Mouse (Mus musculus) CH12.LX (cell line): ENCODE measurements around the gene Lsg1. TPM values are rescaled to one million over a fixed set of nuclear protein-coding genes. Genes with fewer than 3 reads are reported as not detected.
A peak's percentile ranks its signal among the peaks of the same experiment; 100 is the strongest.

Experiments used
- DNase-seq: peaks from one replicate; pipeline ENCODE4 v3.0.0-alpha.2; 2013; ENCODE audit errors: extremely low read depth
- H3K27ac ChIP-seq: 2 replicates; pipeline ENCODE4 v1.5.1; 2012; ENCODE audit warnings: low read depth, mild to moderate bottlenecking, control low read depth, moderate library complexity; ENCODE audit not compliant: insufficient read depth
- H3K27me3 ChIP-seq: replicated peaks from 2 replicates; pipeline ENCODE3; 2012; ENCODE audit warnings: inconsistent platforms
- H3K36me3 ChIP-seq, 2 experiments: replicated peaks in 1 of 2; 2 replicates each; pipeline versions ENCODE3 to v1.6.1; 2012; ENCODE audit warnings: inconsistent platforms in 1 of 2, low read length in 1 of 2, mild to moderate bottlenecking in 1 of 2, mixed read lengths in 1 of 2, moderate library complexity in 1 of 2; ENCODE audit not compliant: control insufficient read depth in 1 of 2, insufficient read depth in 1 of 2
- H3K4me1 ChIP-seq, 2 experiments: 2 replicates each; pipeline ENCODE4 v1.6.1; 2012; ENCODE audit warnings: inconsistent platforms in 1 of 2, moderate library complexity in 1 of 2; ENCODE audit not compliant: insufficient read depth in 2 of 2, control insufficient read depth in 1 of 2
- H3K4me2 ChIP-seq: 2 replicates; pipeline ENCODE4 v1.6.1; 2012; ENCODE audit warnings: low read depth, mild to moderate bottlenecking, control low read depth; ENCODE audit not compliant: poor library complexity, insufficient read depth, severe bottlenecking
- H3K4me3 ChIP-seq, 3 experiments: fragments of 150-350 bp in 1 of 3; sonication (generic) in 1 of 3; replicated peaks in 1 of 3; 2 replicates each; pipeline versions ENCODE3 to v1.5.1; 2011 to 2012; ENCODE audit warnings: low read depth in 2 of 3, low read length in 2 of 3, mild to moderate bottlenecking in 2 of 3, moderate library complexity in 2 of 3, control low read depth in 1 of 3, improper control_type of control experiment in 1 of 3, inconsistent platforms in 1 of 3, mixed read lengths in 1 of 3; ENCODE audit not compliant: poor library complexity in 1 of 3
- H3K79me2 ChIP-seq: replicated peaks from 2 replicates; pipeline ENCODE4 v1.6.1; 2012; ENCODE audit warnings: mild to moderate bottlenecking, moderate library complexity; ENCODE audit not compliant: control insufficient read depth, poor library complexity, insufficient read depth, severe bottlenecking; ENCODE audit errors: extremely low read depth
- H3K9ac ChIP-seq: 2 replicates; pipeline ENCODE4 v1.6.1; 2012; ENCODE audit warnings: low read depth, mild to moderate bottlenecking, control low read depth, moderate library complexity; ENCODE audit not compliant: insufficient read depth
- H3K9me3 ChIP-seq: replicated peaks from 2 replicates; pipeline ENCODE3; 2012; ENCODE audit warnings: low read length, inconsistent platforms, mixed read lengths
- BHLHE40 ChIP-seq: IDR thresholded peaks from 2 replicates; pipeline ENCODE4 v1.6.1; 2011; ENCODE audit warnings: mild to moderate bottlenecking, low read depth, low read length, improper control_type of control experiment
- CHD1 ChIP-seq: IDR thresholded peaks from 2 replicates; pipeline ENCODE4 v1.6.1; 2012; ENCODE audit warnings: low read depth, low read length, improper control_type of control experiment, inconsistent platforms
- CHD2 ChIP-seq: IDR thresholded peaks from 2 replicates; pipeline ENCODE4 v1.6.1; 2011; ENCODE audit warnings: low read length, improper control_type of control experiment
- CTCF ChIP-seq, 2 experiments: IDR thresholded peaks in 1 of 2; conservative IDR thresholded peaks in 1 of 2; 2 replicates each; pipeline ENCODE4 v1.5.1; 2011 to 2012; ENCODE audit warnings: low read depth in 2 of 2, low read length in 2 of 2, improper control_type of control experiment in 1 of 2, inconsistent platforms in 1 of 2, mild to moderate bottlenecking in 1 of 2, moderate library complexity in 1 of 2
- E2F4 ChIP-seq: IDR thresholded peaks from 2 replicates; pipeline ENCODE4 v1.6.1; 2011; ENCODE audit warnings: low read depth, low read length, improper control_type of control experiment; ENCODE audit not compliant: insufficient replicate concordance
- GABPA ChIP-seq: IDR thresholded peaks from 2 replicates; pipeline ENCODE4 v1.6.1; 2012; ENCODE audit warnings: low read depth, low read length, improper control_type of control experiment, inconsistent platforms; ENCODE audit not compliant: insufficient replicate concordance
- HCFC1 ChIP-seq: IDR thresholded peaks from 2 replicates; pipeline ENCODE4 v1.6.1; 2012; ENCODE audit warnings: low read depth, mild to moderate bottlenecking, inconsistent platforms, low read length, improper control_type of control experiment
- IRF4 ChIP-seq: IDR thresholded peaks from 2 replicates; pipeline ENCODE4 v1.6.1; 2014; ENCODE audit warnings: low read depth, mild to moderate bottlenecking, inconsistent platforms, low read length, improper control_type of control experiment
- JUN ChIP-seq: IDR thresholded peaks from 2 replicates; pipeline ENCODE4 v1.6.1; 2011; ENCODE audit warnings: low read depth, mild to moderate bottlenecking, low read length, improper control_type of control experiment, moderate library complexity; ENCODE audit not compliant: insufficient read depth
- JUND ChIP-seq: conservative IDR thresholded peaks from 2 replicates; pipeline ENCODE4 v1.6.1; 2011; ENCODE audit warnings: low read depth, low read length, improper control_type of control experiment
- KAT2A ChIP-seq: IDR thresholded peaks from 2 replicates; pipeline ENCODE4 v1.6.1; 2012; ENCODE audit warnings: low read length, improper control_type of control experiment, inconsistent platforms; ENCODE audit not compliant: insufficient replicate concordance
- MAFK ChIP-seq: IDR thresholded peaks from 2 replicates; pipeline ENCODE4 v1.6.1; 2011; ENCODE audit warnings: low read length, improper control_type of control experiment; ENCODE audit not compliant: insufficient replicate concordance
- MAX ChIP-seq: IDR thresholded peaks from 2 replicates; pipeline ENCODE4 v1.6.1; 2011; ENCODE audit warnings: low read length, improper control_type of control experiment
- MEF2A ChIP-seq: IDR thresholded peaks from 2 replicates; pipeline ENCODE4 v1.6.1; 2014; ENCODE audit warnings: low read depth, mild to moderate bottlenecking, inconsistent platforms, low read length, improper control_type of control experiment, borderline replicate concordance
- MYC ChIP-seq: IDR thresholded peaks from 2 replicates; pipeline ENCODE4 v1.6.1; 2011; ENCODE audit warnings: low read depth, mild to moderate bottlenecking, improper control_type of control experiment, low read length
- NELFE ChIP-seq: IDR thresholded peaks from 2 replicates; pipeline ENCODE4 v1.6.1; 2011; ENCODE audit warnings: low read depth, low read length, improper control_type of control experiment
- NRF1 ChIP-seq: IDR thresholded peaks from 2 replicates; pipeline ENCODE4 v1.6.1; 2014; ENCODE audit warnings: low read depth, mild to moderate bottlenecking, inconsistent platforms, low read length, improper control_type of control experiment, moderate library complexity
- PAX5 ChIP-seq: IDR thresholded peaks from 2 replicates; pipeline ENCODE4 v1.6.1; 2012; ENCODE audit warnings: low read length, inconsistent platforms, mixed read lengths
- POLR2AphosphoS2 ChIP-seq: IDR thresholded peaks from 2 replicates; pipeline ENCODE4 v1.6.1; 2011; ENCODE audit warnings: low read depth, low read length, improper control_type of control experiment
- RAD21 ChIP-seq: IDR thresholded peaks from 2 replicates; pipeline ENCODE4 v1.6.1; 2011; ENCODE audit warnings: low read depth, mild to moderate bottlenecking, low read length, improper control_type of control experiment, moderate library complexity
- RCOR1 ChIP-seq: conservative IDR thresholded peaks from 2 replicates; pipeline ENCODE4 v1.6.1; 2012; ENCODE audit warnings: low read depth, mild to moderate bottlenecking, inconsistent platforms, low read length, improper control_type of control experiment
- SMC3 ChIP-seq: IDR thresholded peaks from 2 replicates; pipeline ENCODE4 v1.6.1; 2011; ENCODE audit warnings: low read depth, low read length, improper control_type of control experiment
- TCF12 ChIP-seq: IDR thresholded peaks from 2 replicates; pipeline ENCODE4 v1.6.1; 2014; ENCODE audit warnings: low read depth, mild to moderate bottlenecking, inconsistent platforms, low read length, improper control_type of control experiment
- USF1 ChIP-seq: IDR thresholded peaks from 2 replicates; pipeline ENCODE4 v1.6.1; 2014; ENCODE audit warnings: low read depth, mild to moderate bottlenecking, inconsistent platforms, low read length, improper control_type of control experiment
- ZKSCAN1 ChIP-seq: IDR thresholded peaks from 2 replicates; pipeline ENCODE4 v1.6.1; 2012; ENCODE audit warnings: low read depth, inconsistent platforms, low read length, improper control_type of control experiment, borderline replicate concordance
- ZNF384 ChIP-seq: IDR thresholded peaks from 2 replicates; pipeline ENCODE4 v1.6.1; 2012; ENCODE audit warnings: low read depth, low read length, improper control_type of control experiment, inconsistent platforms
- dilution Hi-C: fragments of 300-500 bp; cut with MboI; formaldehyde crosslinking; loops from 2 replicates; pipeline ENCODE4 v1.14.3; 2020; ENCODE audit warnings: low sequenced_read_pairs; ENCODE audit not compliant: extremely low pct_unique_long_range_greater_than_20kb, extremely low pct_ligation_motif_present
- in situ Hi-C: fragments of 300-500 bp; cut with MboI; formaldehyde crosslinking; loops from 3 replicates; pipeline ENCODE4 v1.14.3; 2019; ENCODE audit warnings: low sequenced_read_pairs, low pct_ligation_motif_present, low pct_unique_long_range_greater_than_20kb, mixed read lengths
- polyA plus RNA-seq: library from polyadenylated mRNA; unstranded; fragments of >175 nt; gene quantifications from 2 replicates; pipeline ENCODE4 v1.2.1, GENCODE M21; 2012; ENCODE audit warnings: low read depth; ENCODE audit not compliant: insufficient read length
- total RNA-seq, 2 experiments: library from RNA; depleted of rRNA; stranded (reverse); fragments of 300-350 nt in 1 of 2; fragments of >200 nt in 1 of 2; gene quantifications; 2 replicates each; pipeline ENCODE4 v1.2.3; 2012 to 2014

Gene Lsg1
- total and polyA plus RNA-seq, 3 experiments = 58.4 to 189 (median 94.7) TPM

DNA sequence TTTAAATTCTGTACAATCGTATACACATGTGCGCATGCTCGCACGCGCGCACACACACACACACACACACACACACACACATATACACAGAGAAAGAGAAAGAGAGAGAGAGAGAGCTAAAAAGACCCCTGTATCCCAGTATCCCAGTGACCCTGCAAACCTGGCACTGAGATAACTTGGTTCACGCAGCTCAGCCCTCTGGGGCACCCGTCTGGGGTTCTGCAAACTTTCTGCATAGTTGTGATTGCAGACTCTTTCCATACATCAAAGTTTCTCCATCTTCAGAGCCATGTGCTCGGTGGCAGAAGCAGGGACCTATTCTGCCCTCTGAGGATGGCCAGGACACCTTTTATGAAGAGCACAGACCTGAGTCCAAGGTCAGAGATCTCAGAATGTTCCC, 70.4 kb downstream of the Lsg1 start:
- Histone ChIP-seq H3K27me3 (no peaks in the 10 kb centered on the region), H3K36me3 (no peaks in the 10 kb centered on the region), H3K27ac (no peak overlapping the region), H3K4me3 (no peak overlapping the region), H3K9ac (no peak overlapping the region), H3K4me2 (no peak overlapping the region), H3K79me2 (no peaks in the 10 kb centered on the region), H3K9me3 (peaks cover 6% of the 10 kb centered on the region), H3K4me1 (peaks cover 5 to 17% of the 10 kb centered on the region in 2 experiments)
- in situ Hi-C loops = no loop called here
- no peak for DNase-seq
- TF ChIP-seq MYC = no peak
- no peak for TF ChIP-seq RCOR1
- TF ChIP-seq BHLHE40 = no peak
- TF ChIP-seq NRF1 = no peak
- no peak for TF ChIP-seq USF1
- dilution Hi-C loops = no loop called here

DNA sequence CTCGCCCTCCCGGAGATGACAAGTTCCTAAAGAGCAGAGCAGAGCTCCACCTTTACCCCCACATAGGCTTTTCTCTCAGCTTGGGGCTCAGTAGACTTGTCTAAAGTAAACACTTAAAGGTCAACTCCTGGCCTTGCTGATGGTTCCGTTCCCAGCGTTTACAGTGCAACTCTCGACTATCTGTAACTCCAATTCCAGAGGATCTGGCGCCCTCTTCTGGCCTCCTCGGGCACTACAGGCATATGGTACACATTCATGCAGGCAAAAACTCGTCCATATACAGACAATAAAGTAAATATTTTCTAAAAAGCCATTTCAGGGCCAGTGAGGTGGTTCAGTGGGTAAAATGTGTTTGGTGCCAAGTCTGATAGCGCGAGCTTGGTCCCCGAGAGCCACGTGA, 72.0 kb downstream of the Lsg1 start:
- Histone ChIP-seq H3K36me3 (no peaks in the 10 kb centered on the region), H3K27ac (no peak overlapping the region), H3K27me3 (no peaks in the 10 kb centered on the region), H3K4me3 (no peak overlapping the region), H3K9me3 (peaks cover 6% of the 10 kb centered on the region), H3K9ac (no peak overlapping the region), H3K4me2 (no peak overlapping the region), H3K79me2 (no peaks in the 10 kb centered on the region), H3K4me1 (peaks cover 5 to 23% of the 10 kb centered on the region in 2 experiments)
- peak; percentile 48 for DNase-seq
- in situ Hi-C loops (no loop called here), dilution Hi-C loops (no loop called here)
- no peak for TF ChIP-seq HCFC1
- TF ChIP-seq RAD21 = peak; percentile 62
- no peak for TF ChIP-seq ZKSCAN1
- TF ChIP-seq GABPA = no peak
- peak; percentile 72 to 77 for TF ChIP-seq CTCF (conservative IDR thresholded peaks at IDR 0.05 in 1 of 2, IDR thresholded peaks at IDR 0.05 in 1 of 2; ENCODE audit: low read depth in 2 of 2, low read length in 2 of 2)
- TF ChIP-seq JUND = no peak
- no peak for TF ChIP-seq ZNF384
- TF ChIP-seq MAX = no peak
- TF ChIP-seq KAT2A = no peak
- TF ChIP-seq MAFK = no peak
- no peak for TF ChIP-seq RCOR1
- TF ChIP-seq PAX5 = no peak
- TF ChIP-seq SMC3 = peak; percentile 51
- TF ChIP-seq TCF12 = no peak
- TF ChIP-seq NELFE = no peak
- TF ChIP-seq CHD2 = no peak
- TF ChIP-seq POLR2AphosphoS2 = no peak
- TF ChIP-seq NRF1 = no peak
- no peak for TF ChIP-seq USF1
- TF ChIP-seq E2F4 = no peak
- TF ChIP-seq JUN = no peak
- no peak for TF ChIP-seq MEF2A
- no peak for TF ChIP-seq CHD1
- TF ChIP-seq IRF4 = no peak
